Mouse (Mus musculus): ENCODE data around the gene Hyls1.

GRCm38 (mm10) chr9:35520631-35521348, 49.4 kb downstream of the Hyls1 start:
- TF ChIP-seq CTCF (IDR thresholded peaks at IDR 0.05; ENCODE audit: control insufficient read depth, insufficient read depth, insufficient replicate concordance, low read depth, low read length) (no peak), POLR2A (IDR thresholded peaks at IDR 0.05; ENCODE audit: control insufficient read depth, low read depth, low read length) (no peak)

All from testis, adult 2 months (tissue).